Mouse (Mus musculus): Measurements from ENCODE around the gene Pou3f3.

Gene Pou3f3

GRCm38 (mm10) chr1:42709431-42710160 lies 14.0 kb downstream of the Pou3f3 start:
- DNase-seq (ENCODE audit: low read depth in 2 of 2, low spot score in 2 of 2), result no peak

GRCm38 (mm10) chr1:42710234-42710633 lies 14.7 kb downstream of the Pou3f3 start:
- no peak for DNase-seq (ENCODE audit: low read depth in 2 of 2, low spot score in 2 of 2)

GRCm38 (mm10) chr1:42710995-42711394 lies 15.4 kb downstream of the Pou3f3 start:
- DNase-seq (ENCODE audit: low read depth in 2 of 2, low spot score in 2 of 2), result no peak

- no peak for DNase-seq (ENCODE audit: low read depth in 2 of 2, low spot score in 2 of 2)
Observed at GRCm38 (mm10) chr1:42711456-42712310, 16.1 kb downstream of the Pou3f3 start.

- no peak for DNase-seq (ENCODE audit: low read depth in 2 of 2, low spot score in 2 of 2)
Observed at GRCm38 (mm10) chr1:42712311-42712690, 16.7 kb downstream of the Pou3f3 start.

GRCm38 (mm10) chr1:42713104-42713932 lies 17.8 kb downstream of the Pou3f3 start:
- no peak for DNase-seq (ENCODE audit: low read depth in 2 of 2, low spot score in 2 of 2)

- no peak for DNase-seq (ENCODE audit: low read depth in 2 of 2, low spot score in 2 of 2)
Observed at GRCm38 (mm10) chr1:42714016-42714931, 18.7 kb downstream of the Pou3f3 start.

- DNase-seq (ENCODE audit: low read depth in 2 of 2, low spot score in 2 of 2), result no peak
Observed at GRCm38 (mm10) chr1:42718549-42718948, 23.0 kb downstream of the Pou3f3 start.

- DNase-seq (ENCODE audit: low read depth in 2 of 2, low spot score in 2 of 2), result no peak
Observed at GRCm38 (mm10) chr1:42721353-42721752, 25.8 kb downstream of the Pou3f3 start.

GRCm38 (mm10) chr1:42723769-42724300 lies 28.3 kb downstream of the Pou3f3 start:
- DNase-seq (ENCODE audit: low read depth in 2 of 2, low spot score in 2 of 2), result no peak

GRCm38 (mm10) chr1:42724881-42725280 lies 29.3 kb downstream of the Pou3f3 start:
- DNase-seq (ENCODE audit: low read depth in 2 of 2, low spot score in 2 of 2), result no peak

GRCm38 (mm10) chr1:42727161-42727560 lies 31.6 kb downstream of the Pou3f3 start:
- no peak for DNase-seq (ENCODE audit: low read depth in 2 of 2, low spot score in 2 of 2)

GRCm38 (mm10) chr1:42727676-42728075 lies 32.1 kb downstream of the Pou3f3 start:
- no peak for DNase-seq (ENCODE audit: low read depth in 2 of 2, low spot score in 2 of 2)

GRCm38 (mm10) chr1:42741383-42742241 lies 46.0 kb downstream of the Pou3f3 start:
- no peak for DNase-seq (ENCODE audit: low read depth in 2 of 2, low spot score in 2 of 2)

- no peak for DNase-seq (ENCODE audit: low read depth in 2 of 2, low spot score in 2 of 2)
Observed at GRCm38 (mm10) chr1:42742242-42742560, 46.6 kb downstream of the Pou3f3 start.

- DNase-seq (ENCODE audit: low read depth in 2 of 2, low spot score in 2 of 2), result no peak
Observed at GRCm38 (mm10) chr1:42745047-42745446, 49.5 kb downstream of the Pou3f3 start.

- DNase-seq (ENCODE audit: low read depth in 2 of 2, low spot score in 2 of 2), result no peak
Observed at GRCm38 (mm10) chr1:42749536-42750292, 54.1 kb downstream of the Pou3f3 start.
